Mouse (Mus musculus) liver, embryonic 16.5 days (tissue): Measurements from ENCODE around the gene Bpifb2. TPM values are rescaled to one million over a fixed set of nuclear protein-coding genes. Genes with fewer than 3 reads are reported as not detected.

ENCODE experiments used
- ATAC-seq: fragments of 200-750 bp; cut with Nextera tagmentation; 2 replicates; pipeline ENCODE4 v1.8.0; 2017; ENCODE audit warnings: low read depth, mild to moderate bottlenecking, moderate number of reproducible peaks, moderate library complexity
- H3K27ac ChIP-seq: fragments of 300-500 bp; sonication (generic); 2 replicates; pipeline ENCODE4 v1.5.1; 2014; ENCODE audit warnings: mild to moderate bottlenecking, low read length
- H3K27me3 ChIP-seq: fragments of 300-500 bp; sonication (generic); 2 replicates; pipeline ENCODE4 v1.6.1; 2014; ENCODE audit warnings: low read depth, low read length, mixed read lengths; ENCODE audit not compliant: control insufficient read depth, insufficient read depth
- H3K36me3 ChIP-seq: fragments of 300-500 bp; sonication (generic); 2 replicates; pipeline ENCODE4 v1.6.1; 2014; ENCODE audit warnings: mild to moderate bottlenecking; ENCODE audit not compliant: control insufficient read depth, insufficient read depth
- H3K4me1 ChIP-seq: fragments of 300-500 bp; sonication (generic); 2 replicates; pipeline ENCODE4 v1.6.1; 2014; ENCODE audit warnings: low read depth, low read length, mixed read lengths; ENCODE audit not compliant: control insufficient read depth
- H3K4me2 ChIP-seq: fragments of 300-500 bp; sonication (generic); 2 replicates; pipeline ENCODE4 v1.6.1; 2014; ENCODE audit warnings: low read depth, low read length, mixed read lengths
- H3K4me3 ChIP-seq: fragments of 300-500 bp; sonication (generic); 2 replicates; pipeline ENCODE4 v1.5.1; 2014; ENCODE audit warnings: low read depth, mild to moderate bottlenecking, low read length
- H3K9ac ChIP-seq: fragments of 300-500 bp; sonication (generic); 2 replicates; pipeline ENCODE4 v1.6.1; 2014; ENCODE audit warnings: low read depth, low read length
- H3K9me3 ChIP-seq: fragments of 300-500 bp; sonication (generic); replicated peaks from 2 replicates; pipeline ENCODE4 v1.6.1; 2016; ENCODE audit warnings: low read length; ENCODE audit not compliant: control insufficient read depth
- WGBS: fragments of 180-500 bp; shearing (Covaris S2); extraction: QIAGEN DNeasy Blood & Tissue Kit; methylation state at CpG from one replicate; pipeline ENCODE4 v1.1.7; 2014; ENCODE audit not compliant: insufficient replicate concordance; 5-methylcytosine and 5-hydroxymethylcytosine counted together
- polyA plus RNA-seq: library from polyadenylated mRNA; unstranded; fragments of >200 nt; fragmentation: Nextera tagmentation; extraction: Ambion mirVana; gene quantifications from 2 replicates; pipeline ENCODE4 v1.2.1, GENCODE M21; 2015

Gene Bpifb2
- polyA plus RNA-seq, 1 experiment from 2014 or later, result not detected

DNA sequence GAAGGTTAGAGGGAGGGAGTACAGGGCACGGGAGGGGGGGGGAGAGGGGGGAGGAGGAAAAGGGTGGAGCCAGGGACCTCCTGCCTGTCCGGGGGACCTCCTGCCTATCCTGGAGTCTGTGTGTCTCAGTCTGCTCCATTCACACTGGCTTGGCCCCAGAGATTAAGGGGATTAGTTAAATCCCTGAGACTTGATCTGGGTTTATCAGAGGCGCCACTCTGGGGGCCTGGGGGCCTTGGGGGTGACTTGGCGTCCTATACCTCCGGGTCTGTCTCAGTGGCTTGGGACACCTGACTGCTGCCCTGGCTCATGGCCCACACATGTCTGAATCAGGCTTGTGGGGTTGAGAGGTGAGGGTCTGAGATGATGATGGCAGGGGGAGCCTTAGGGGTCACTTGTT lies 21.3 kb upstream of the Bpifb2 start:
- no peaks in the 10 kb centered on the region for H3K9me3 ChIP-seq
- no peaks in the 10 kb centered on the region for H3K27me3 ChIP-seq
- 13% methylated on average over 5 of the region's 5 CpGs for WGBS
- no peak overlapping the region for H3K4me3 ChIP-seq
- H3K27ac ChIP-seq, result no peak overlapping the region
- no peak overlapping the region for H3K9ac ChIP-seq
- H3K4me2 ChIP-seq, result no peak overlapping the region
- no peaks in the 10 kb centered on the region for H3K36me3 ChIP-seq
- no peaks in the 10 kb centered on the region for H3K4me1 ChIP-seq
- ATAC-seq, result no peak

DNA sequence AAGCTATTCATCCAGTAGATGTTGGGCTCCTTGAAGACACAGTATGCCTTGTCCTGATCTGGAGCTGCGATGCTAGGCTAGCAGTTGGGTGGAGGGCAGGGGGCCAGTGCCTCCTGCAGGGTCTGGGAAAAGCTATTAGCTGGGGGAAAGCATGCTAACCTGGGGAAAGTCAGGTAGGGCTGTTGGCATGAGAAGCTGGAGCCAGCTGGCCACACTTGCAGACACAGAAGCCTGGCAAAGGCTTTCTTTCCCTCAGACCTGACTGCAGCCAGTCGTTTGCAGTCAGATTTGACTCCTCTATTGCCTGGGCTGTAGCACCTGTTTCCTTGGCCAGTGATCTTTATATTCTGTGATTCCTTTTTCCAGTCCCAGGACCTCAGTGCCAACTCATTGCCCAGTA lies 15.3 kb upstream of the Bpifb2 start:
- Histone ChIP-seq H3K9me3 (no peaks in the 10 kb centered on the region), H3K4me3 (no peak overlapping the region), H3K4me2 (no peak overlapping the region), H3K4me1 (no peaks in the 10 kb centered on the region), H3K27ac (no peak overlapping the region), H3K9ac (no peak overlapping the region), H3K27me3 (no peaks in the 10 kb centered on the region), H3K36me3 (no peaks in the 10 kb centered on the region)
- WGBS, result 64% methylated on average over 2 of the region's 2 CpGs
- ATAC-seq, result no peak

DNA sequence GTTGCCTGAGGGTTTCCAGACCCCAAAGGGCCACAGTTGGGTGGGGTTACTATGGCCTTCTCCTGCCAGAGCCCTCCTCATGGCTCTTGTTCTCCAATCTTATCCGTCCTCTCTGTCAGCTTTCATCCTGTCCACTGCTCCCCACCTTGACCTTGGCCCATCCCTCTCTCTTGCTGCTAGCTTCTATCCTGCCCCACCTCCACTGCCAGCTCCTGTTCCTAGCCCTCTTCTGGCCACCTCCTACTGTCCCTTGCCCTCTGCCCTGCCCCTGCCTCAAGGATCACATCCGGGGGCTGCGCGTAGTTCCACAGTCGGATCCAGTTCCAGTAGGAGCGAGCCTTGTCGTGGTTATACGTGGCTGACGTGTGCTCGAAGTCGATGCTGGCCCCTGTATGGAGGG lies 14.5 kb upstream of the Bpifb2 start:
- Histone ChIP-seq H3K9me3 (no peaks in the 10 kb centered on the region), H3K36me3 (no peaks in the 10 kb centered on the region), H3K27ac (no peak overlapping the region), H3K4me1 (no peaks in the 10 kb centered on the region), H3K9ac (no peak overlapping the region), H3K27me3 (no peaks in the 10 kb centered on the region), H3K4me2 (no peak overlapping the region), H3K4me3 (no peak overlapping the region)
- WGBS, result 71% methylated on average over 11 of the region's 11 CpGs
- no peak for ATAC-seq

DNA sequence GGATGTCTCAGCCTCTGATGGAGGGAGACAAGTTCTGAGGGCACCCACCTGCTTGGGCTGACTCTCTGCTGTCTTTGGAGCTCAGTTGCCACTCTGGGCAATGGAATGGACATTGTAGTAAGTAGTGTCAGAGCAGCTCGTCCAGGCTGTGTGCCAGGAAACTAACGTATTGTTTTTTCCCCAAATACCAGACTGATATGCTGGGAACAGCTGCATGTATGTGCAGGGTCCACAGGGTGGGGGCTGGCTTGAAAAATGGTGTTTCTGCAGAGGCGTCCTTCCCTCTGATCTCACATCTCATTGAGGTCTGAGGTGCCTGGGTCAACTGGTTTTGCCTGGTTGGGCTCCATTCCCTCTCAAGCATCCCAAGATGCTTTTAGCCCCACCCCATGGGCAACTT lies 14.1 kb upstream of the Bpifb2 start:
- Histone ChIP-seq H3K27ac (no peak overlapping the region), H3K27me3 (no peaks in the 10 kb centered on the region), H3K4me2 (no peak overlapping the region), H3K4me1 (no peaks in the 10 kb centered on the region), H3K9ac (no peak overlapping the region), H3K36me3 (no peaks in the 10 kb centered on the region), H3K9me3 (no peaks in the 10 kb centered on the region), H3K4me3 (no peak overlapping the region)
- WGBS, result 27% methylated on average over 3 of the region's 3 CpGs
- no peak for ATAC-seq

DNA sequence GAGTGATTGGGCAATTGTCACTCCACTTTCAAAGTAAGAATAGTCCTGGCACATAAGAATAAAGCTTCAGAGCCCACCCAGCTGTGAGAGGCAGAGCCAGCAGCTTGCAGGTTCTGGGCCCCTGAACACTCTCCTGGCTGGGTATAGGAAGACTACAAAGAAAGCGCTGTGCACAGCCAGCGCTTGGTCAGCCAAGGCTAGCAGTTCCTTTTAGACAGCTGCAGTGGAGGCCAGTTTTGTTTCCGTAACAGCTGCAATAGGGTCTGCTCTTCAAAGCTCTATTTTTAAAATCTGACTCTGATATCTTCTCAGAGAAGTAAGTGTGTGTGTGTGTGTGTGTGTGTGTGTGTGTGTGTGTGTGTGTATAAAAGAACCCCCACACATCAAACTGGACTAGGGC lies 12.9 kb upstream of the Bpifb2 start:
- Histone ChIP-seq H3K27ac (no peak overlapping the region), H3K9me3 (no peaks in the 10 kb centered on the region), H3K27me3 (no peaks in the 10 kb centered on the region), H3K36me3 (no peaks in the 10 kb centered on the region), H3K4me3 (no peak overlapping the region), H3K9ac (no peak overlapping the region), H3K4me1 (no peaks in the 10 kb centered on the region), H3K4me2 (no peak overlapping the region)
- WGBS, result 70% methylated on average over 3 of the region's 3 CpGs
- ATAC-seq, result no peak

DNA sequence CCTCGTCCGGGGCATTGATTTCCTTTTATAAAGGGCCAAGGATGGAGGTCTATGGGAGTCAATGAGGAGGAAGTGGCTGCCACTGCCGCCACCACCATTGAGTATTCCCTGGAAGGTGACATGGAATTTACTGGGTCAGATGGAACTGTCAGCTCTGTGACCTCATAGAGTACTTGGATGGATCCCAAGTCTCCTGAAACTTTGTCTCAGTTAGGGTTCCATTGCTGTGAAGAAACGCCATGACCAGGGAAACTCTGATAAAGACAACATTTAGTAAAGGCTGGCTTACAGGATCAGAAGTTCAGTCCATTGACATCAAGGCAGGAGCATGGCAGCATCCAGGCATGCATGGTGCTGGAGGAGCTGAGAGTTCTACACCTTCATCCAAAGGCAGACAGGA lies 3.9 kb upstream of the Bpifb2 start, which contains the start of gene Sun5:
Gene Sun5 (minus strand): TSS at position 101 of the 400 bp plus-strand sequence.
- 56% methylated on average over 4 of the region's 4 CpGs for WGBS
- no peaks in the 10 kb centered on the region for H3K9me3 ChIP-seq
- H3K4me1 ChIP-seq, result no peaks in the 10 kb centered on the region
- no peak within 1 kb of the TSS for H3K27ac ChIP-seq
- no peaks in the 10 kb centered on the region for H3K27me3 ChIP-seq
- no peak within 1 kb of the TSS for H3K9ac ChIP-seq
- H3K4me2 ChIP-seq, result no peak within 1 kb of the TSS
- no peak for ATAC-seq
- H3K36me3 ChIP-seq, result no peaks in the 10 kb centered on the region
- no peak within 1 kb of the TSS for H3K4me3 ChIP-seq

DNA sequence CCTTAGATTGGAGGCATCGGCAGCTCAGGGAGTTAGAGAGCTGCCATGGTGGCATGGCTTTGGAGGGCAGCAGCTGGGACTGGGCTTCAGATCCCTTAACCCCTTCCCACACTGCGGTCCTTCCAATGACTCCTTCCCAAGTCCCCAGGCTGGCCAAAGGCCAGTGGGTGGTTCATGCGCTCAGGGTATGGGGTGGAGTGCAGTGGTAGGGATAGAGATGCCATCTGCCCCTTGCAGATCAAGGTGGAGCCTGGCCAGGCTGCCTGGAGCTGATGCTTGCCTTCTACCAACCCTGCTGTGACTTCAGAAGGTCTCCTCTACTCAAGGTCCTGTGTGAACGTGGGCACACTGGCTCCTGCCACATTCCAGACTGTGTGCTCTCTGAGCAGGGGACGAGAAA lies 24.3 kb downstream of the Bpifb2 start:
- Histone ChIP-seq H3K36me3 (no peaks in the 10 kb centered on the region), H3K4me2 (no peak overlapping the region), H3K9me3 (no peaks in the 10 kb centered on the region), H3K27ac (no peak overlapping the region), H3K27me3 (no peaks in the 10 kb centered on the region), H3K4me1 (no peaks in the 10 kb centered on the region), H3K9ac (no peak overlapping the region), H3K4me3 (no peak overlapping the region)
- ATAC-seq, result no peak
- WGBS, result 65% methylated on average over 5 of the region's 5 CpGs

DNA sequence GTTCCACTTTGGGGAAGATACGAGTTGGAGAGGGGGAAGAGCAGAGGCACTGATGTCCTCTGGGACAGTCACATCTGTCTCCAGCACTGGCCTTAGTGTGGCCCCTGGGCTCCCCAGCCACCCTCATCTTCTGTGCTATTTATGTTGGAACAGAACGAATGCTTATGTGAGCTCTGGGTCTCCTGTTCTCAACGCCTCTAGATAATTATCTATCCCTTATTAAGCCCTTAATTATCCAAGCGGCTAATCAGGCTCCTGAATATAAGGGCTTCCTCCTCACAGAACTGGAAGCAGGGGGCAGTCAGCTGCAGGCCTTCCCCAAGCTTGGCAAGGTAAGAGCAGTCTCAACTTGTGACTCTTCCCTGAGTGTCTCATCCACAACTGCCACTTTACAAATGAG lies 25.2 kb downstream of the Bpifb2 start, which contains the start of gene Bpifb6:
Gene Bpifb6 (plus strand): TSS at position 301 of the 400 bp plus-strand sequence.
- H3K9me3 ChIP-seq, result no peaks in the 10 kb centered on the region
- ATAC-seq, result no peak

DNA sequence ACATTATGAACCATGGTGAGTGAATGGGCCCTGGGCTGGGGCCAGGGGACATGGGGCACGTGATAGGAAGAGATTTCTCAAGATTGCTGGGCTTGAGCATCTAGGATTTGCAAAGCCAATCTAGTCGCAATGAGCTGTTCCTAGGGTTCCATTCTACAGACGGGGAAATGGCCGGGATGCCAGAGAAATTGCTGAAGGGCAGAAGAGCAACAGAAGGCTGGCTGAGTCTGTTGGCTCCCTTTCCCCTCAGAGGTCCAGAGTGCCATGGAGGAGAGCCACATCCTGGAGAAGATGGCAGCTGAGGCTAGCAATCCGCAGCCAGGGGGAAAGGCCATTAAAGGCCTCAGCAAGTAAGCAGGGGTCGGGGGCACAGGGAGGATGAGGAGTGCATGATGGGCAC lies 27.9 kb downstream of the Bpifb2 start:
- H3K4me3 ChIP-seq, result no peak overlapping the region
- no peaks in the 10 kb centered on the region for H3K4me1 ChIP-seq
- 52% methylated on average over 6 of the region's 6 CpGs for WGBS
- no peak overlapping the region for H3K4me2 ChIP-seq
- H3K9me3 ChIP-seq, result no peaks in the 10 kb centered on the region
- H3K27me3 ChIP-seq, result no peaks in the 10 kb centered on the region
- H3K27ac ChIP-seq, result no peak overlapping the region
- ATAC-seq, result no peak
- H3K9ac ChIP-seq, result no peak overlapping the region
- H3K36me3 ChIP-seq, result no peaks in the 10 kb centered on the region

More for the DNA sequence above, 25.2 kb downstream of the Bpifb2 start, which contains the start of gene Bpifb6:
- Histone ChIP-seq H3K36me3 (no peaks in the 10 kb centered on the region), H3K4me3 (no peak within 1 kb of the TSS), H3K4me2 (no peak within 1 kb of the TSS), H3K9ac (no peak within 1 kb of the TSS), H3K27me3 (no peaks in the 10 kb centered on the region), H3K27ac (no peak within 1 kb of the TSS), H3K4me1 (no peaks in the 10 kb centered on the region)
- 45% methylated on average over 4 of the region's 4 CpGs for WGBS
